Mouse (Mus musculus) thymus, postnatal 36 days (tissue): ENCODE results near the gene Dtd1.

Experiments
- DNase-seq, 2 experiments: peaks; one replicate each; pipeline ENCODE4 v3.0.0; 2022; ENCODE audit warnings: mixed read lengths in 2 of 2

Gene Dtd1

DNA sequence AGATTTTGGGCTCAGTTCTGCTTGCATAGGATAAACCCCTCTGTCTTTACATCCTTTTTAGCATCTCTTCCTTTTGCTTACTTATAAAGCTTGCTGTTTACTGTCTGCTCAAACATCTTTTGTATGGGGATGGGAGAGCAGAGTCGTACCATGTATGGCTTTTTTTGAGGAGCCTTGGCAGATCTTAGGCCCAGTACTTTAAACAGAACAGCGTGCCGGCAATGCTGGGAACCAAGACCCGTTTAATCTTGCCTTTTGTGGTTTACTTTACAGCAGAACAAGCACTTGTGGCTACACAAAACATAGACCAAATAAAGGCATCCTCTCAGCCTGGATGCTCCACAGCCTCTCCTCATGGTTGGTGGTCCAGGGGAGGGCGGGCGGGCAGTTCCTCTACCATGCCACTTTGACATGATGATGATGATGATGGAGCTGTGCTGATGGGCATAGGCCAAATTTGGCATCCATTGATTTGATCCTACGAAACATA, 170.8 kb downstream of the Dtd1 start:
- no peak for DNase-seq

DNA sequence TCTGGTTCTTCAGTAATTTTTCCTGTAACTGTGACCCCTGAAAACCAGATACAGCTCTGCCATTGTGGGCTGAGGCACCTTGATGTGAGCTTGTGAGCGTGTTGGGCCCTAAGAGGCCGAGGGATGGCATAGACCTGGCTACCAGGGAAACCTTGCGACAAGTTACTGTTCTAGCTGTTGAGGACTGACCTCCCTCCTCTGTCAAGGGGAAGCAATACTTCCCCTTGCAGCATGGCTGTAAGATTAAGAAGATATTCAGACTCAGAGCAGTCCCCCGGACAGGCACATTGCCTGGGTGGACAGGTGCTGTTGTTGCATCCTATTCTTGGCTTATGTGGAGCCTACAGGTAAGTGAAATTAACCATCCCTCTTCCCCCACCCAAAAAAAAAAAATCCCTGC, 172.1 kb downstream of the Dtd1 start:
- no peak for DNase-seq

DNA sequence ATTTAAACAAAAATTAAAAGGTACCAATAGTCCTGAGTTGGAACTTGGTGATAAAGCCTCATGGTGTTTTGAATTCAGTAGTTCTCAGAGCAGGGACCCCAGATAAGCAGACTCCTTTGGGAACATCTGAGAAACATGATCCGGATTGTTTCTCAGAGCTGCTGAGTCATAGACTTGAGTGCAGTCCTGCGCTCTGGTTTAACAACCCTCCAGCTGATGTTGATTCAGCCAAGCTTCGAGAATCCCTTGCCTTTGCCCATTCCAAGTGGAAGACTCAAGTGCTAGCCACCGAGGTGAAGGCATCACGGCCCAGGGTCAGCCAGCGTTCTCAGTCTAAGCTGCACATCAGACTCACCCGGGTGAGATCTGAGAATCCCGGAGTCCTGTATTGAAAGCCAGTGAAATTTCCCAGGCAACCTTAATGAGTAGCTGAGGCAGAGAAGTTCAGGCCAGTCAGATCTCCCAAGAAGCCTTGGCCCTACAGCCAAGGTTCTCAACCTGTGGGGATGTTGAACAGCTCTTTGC, 175.0 kb downstream of the Dtd1 start:
- DNase-seq: no peak

DNA sequence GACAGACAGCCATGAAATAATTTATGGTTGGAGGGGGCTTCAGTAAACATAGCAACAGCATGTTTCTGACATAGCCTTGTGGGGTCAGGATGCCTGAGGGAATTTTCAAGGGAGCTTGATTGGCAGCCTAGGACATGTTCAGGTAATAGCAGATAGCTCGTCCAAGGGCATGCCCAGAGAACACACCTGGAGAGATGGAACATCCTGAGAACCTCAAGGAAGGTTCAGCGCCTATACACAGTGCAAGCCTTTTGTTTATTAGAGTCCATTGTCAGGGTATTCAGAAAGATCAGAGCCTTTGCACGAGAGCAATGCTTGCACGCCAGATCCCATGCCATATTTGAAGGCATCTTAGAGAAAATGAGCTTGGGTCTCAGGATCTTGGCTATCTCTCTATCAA, 175.9 kb downstream of the Dtd1 start:
- DNase-seq: no peak

DNA sequence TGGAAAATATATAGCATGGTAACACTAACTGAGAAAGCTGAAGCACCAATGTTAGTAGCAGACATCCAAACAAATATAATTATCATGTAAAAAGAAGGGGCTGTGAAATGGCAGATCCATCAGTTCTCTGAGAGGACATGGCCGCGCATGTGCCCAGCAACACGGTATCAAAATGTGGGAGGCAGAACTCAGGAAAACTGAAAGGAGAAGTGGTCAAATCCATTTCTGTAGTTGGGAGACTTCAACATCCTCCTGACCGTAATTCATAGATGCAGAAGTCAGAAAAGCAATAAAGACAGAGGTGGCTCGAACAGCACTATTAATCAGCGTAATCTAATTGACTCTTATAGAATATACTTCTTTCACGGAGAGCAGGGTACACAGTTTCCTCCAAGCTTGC, 179.6 kb downstream of the Dtd1 start:
- no peak for DNase-seq

DNA sequence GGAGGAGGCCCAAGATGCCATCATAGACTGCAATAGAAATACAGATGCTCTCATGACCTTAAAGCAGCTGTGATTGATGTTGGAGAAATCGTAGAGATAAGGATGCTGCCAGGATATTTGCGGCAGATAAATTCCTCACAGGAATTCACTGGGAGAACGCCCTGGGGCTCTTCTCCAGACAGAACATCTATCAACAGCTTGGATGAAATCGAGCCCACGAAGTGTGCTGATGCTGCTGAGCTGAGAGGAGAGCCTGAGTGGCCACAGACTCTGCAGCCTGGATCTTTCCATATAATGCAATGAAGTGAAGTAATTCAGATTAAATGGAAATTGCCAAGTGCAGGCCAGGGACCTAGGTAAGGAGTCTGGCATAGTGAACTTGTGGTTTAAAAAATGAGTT, 181.0 kb downstream of the Dtd1 start:
- no peak for DNase-seq

DNA sequence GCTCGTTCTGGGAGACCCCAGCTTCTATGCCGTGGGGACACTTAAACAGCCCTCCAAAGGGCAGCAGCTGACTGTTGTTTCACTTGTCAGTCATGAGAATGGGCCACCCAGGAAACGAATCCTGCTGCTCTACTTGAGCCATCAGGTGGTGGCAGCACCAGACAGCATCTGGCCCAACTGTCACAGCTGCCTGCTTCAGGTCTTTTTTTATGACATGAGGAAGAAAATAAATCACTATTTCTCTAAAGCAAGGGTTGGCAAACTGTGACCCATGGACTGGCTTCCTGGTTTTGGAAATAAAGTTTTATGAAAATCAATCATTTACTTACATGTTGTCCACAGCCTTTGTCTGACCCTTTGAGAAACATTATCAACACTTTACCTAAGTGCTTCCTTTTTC, 182.2 kb downstream of the Dtd1 start:
- no peak for DNase-seq

DNA sequence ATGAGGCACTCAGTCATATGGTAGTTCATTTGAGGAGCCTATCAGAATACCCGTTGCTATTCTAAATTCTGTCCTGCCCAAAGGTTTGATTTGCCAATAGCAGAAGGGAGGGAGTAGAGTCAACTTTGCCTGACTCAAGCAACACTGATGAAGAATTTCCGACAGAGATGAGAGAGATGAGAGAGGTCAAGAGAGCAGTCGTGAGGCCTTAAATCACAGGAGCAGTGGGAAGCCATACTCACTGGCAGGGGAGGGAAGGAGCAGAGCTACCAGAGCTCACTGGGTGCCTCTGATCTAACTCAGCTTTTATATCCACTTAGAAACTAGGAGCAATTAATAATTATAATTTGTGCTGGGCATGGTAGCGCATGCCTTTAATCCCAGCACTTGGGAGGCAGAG, 182.8 kb downstream of the Dtd1 start:
- no peak for DNase-seq

DNA sequence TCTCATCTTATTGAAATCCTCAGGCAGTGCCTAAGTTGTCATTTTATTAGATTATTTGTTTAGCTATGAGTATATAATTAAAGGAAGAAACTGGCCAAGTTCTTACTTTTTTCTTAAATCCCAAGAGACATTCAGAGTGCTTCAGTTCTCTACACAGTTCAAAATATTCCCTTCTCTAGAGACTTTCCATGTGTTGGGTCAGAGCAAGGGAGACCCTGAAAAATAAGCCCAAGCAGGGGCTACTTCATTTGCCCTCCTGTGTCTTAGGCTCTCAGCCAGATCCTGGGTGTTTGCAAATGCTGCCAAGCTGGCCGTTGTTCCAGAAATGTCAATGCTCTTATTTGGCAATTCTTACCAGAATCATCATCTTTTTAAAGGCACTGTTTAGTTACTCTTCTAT, 183.5 kb downstream of the Dtd1 start:
- no peak for DNase-seq

DNA sequence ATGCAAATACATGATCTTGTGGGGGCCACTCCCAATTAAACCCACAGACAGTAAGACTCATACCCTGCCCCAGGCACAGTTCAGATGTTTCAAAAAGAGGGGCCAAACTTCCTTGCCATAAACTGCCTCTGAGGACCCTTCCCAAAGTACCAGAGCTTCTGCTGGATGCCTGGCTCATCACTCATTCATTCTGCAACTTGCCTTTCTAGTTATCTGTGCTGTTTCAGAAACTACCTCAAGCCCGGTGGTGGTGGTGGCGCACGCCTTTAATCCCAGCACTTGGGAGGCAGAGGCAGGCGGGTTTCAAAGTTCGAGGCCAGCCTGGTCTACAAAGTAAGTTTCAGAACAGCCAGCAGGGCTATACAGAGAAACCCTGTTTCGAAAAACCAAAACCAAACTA, 184.1 kb downstream of the Dtd1 start:
- DNase-seq: no peak

DNA sequence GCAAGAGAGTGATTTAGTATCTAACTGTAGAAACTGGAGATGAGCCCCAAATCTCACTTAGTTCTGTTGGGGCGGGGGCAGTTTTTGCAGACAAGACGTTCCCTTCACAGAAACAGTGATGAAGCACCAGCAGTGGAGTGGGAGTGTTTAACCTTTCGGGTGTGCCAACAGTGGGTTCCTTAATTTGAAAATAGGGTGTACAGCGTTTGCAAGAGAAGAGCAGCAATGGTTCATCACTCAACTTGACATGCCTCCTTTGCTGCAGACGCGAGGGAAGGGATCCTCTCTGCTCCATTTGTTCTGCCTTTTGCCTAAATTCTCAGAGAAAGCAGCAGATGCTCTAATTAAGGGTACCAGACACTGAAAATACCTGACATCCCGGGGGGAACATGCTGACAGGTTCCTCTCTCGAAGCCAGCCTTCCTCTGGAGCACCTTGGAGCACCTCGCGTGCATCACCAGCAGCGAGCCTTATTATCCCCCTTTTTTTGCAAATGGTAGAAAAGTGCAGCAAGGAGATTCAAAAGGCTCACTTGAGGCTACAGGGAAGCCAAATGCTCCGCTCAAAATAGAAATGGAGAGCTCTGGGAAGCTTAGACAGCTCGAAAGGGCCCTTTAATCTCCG, 192.1 kb downstream of the Dtd1 start:
- no peak for DNase-seq

DNA sequence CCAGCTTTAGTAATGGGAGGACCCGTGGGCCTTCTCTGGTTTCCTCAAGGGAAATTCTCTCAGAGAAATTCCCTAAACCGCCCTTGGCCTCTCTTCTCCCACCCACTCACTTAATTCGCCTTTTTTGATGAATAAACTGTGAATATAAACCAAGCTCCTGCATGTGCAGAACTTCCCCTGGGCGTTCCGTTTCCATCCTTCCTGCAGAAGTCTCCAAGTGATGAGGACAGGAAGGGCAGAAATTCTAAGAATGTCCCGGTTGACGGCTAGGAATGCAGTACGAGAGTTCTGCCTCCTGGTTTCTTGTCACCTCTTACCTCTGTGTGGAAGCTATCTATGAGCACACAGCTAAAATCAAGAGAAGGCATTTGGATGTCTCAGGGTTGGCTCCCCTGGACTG, 197.8 kb downstream of the Dtd1 start:
- no peak for DNase-seq

DNA sequence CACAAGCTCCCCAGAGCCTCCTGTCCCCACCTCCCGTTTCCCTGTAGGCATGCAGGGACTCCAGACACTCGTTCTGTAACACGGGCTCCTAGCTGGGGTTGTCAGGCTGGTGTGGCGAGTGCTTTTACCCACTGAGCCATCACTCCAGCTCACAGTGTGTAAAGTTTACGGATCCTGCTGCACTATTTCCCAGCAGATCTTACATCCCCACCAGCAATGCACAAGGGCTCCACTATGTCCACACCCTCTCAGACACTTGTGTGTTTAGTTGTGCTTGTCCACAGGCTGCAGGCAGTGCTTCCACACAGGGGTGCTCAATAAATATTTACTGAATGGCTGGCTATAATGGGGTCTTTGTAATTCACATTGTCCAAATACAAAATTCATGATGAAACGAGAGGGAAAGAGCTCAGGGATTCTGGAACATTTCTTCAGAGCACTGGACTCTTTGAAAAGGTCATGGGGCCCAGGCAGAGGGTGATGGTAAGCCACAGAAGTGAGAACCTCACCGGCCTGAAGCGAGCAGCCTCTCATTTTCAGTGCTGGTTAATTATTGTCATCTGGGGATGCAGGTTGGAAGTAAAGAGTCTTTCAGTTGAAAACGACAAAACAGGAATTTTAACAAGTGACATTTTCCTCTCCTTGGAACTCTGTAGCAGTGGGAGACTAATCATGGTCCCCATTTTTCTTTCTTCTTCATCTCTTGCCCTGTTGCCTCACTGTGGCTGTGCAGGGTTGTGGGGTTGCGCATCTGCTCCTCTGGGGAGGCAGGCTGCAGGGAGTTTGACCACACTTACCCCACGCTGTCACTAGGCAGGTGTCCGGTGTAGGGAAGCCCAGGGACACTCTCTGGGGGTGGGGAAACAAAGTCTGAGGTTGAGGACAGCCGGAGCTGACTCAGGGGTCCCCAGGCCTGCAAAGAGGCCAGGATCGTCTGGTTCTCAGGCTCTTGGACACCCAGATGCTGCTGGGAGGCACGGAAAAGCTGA, 208.4 kb downstream of the Dtd1 start:
- DNase-seq: no peak
